ENCODE assay signal across 12 mouse cellular contexts in the genomic region with DNA sequence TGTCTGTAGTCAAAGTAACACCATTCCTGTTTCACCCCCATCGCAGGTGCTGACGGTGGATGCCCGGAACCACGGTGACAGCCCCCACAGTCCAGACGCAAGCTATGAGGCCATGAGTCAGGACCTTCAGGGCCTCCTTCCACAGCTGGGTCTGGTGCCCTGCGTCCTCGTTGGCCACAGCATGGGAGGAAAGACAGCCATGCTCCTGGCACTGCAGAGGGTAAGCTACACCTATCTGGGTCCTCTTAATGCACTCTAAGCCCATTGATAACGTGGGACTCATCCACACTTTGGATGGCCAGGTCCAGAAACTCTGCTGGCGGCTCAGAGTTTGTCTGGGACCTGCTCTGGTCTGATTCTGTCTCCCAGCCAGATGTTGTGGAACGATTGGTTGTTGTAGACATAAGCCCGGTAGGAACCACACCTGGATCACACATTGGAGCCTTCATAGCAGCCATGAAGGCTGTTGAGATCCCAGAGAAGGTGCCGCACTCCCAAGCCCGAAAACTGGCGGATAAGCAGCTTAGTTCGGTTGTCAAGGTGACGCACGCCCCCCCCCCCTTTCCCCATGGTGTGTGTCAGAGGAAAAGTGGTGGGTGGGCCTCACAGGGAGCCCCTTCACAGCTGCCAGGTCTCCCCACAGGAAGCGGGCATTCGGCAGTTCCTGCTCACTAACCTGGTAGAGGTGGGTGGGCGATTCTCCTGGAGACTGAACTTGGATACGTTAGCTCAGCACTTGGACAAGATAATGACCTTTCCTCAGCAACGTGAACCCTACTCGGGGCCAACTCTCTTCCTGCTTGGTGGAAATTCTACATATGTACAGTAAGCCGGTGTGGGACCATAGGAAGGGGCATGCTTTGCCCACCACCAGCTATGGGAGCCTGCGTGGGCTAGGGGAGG. TPM values are rescaled to one million over a fixed set of nuclear protein-coding genes. Genes with fewer than 3 reads are reported as not detected.
DNase-seq lines count a peak whose midpoint lies in the region; ATAC-seq and TF ChIP-seq lines count a peak whose summit lies in the region.
"Had no signal": no experiment of that assay in that cellular context is flagged by ENCODE, and none has a peak within 500 bp of the region (broad histone marks: within the 10 kb centered on the region; RNA-seq: fewer than 3 reads in every experiment).

No protein-coding gene starts in this region.

- TF ChIP-seq POLR2A in CH12.LX (IDR thresholded peaks at IDR 0.05; ENCODE audit: low read depth, low read length) = no peak
- no peak for TF ChIP-seq POLR2A in bone marrow macrophage, adult 2 months (IDR thresholded peaks at IDR 0.05; ENCODE audit: borderline replicate concordance, low read depth, low read length)
- TF ChIP-seq POLR2A in lung, adult 2 months (IDR thresholded peaks at IDR 0.05; ENCODE audit: borderline replicate concordance, extremely low read depth, low read depth, low read length) = no peak

- H3K4me2 ChIP-seq in heart, embryonic 15.5 days = peak overlapping the region; percentile 84; the same call in 1 of the 2 replicates
- H3K4me2 ChIP-seq in CH12.LX (ENCODE audit: insufficient read depth, low read depth, poor library complexity, severe bottlenecking) = peak overlapping the region; percentile 78; the same call in 1 of the 2 replicates
- H3K4me2 ChIP-seq in limb, embryonic 13.5 days (replicated peaks) = peak overlapping the region; percentile 78

- in situ Hi-C loops in CH12.LX (cut with MboI; ENCODE audit: low pct_ligation_motif_present, low pct_unique_long_range_greater_than_20kb, low sequenced_read_pairs) = no loop called here

- no peaks in the 10 kb centered on the region; the same call in 1 of the 2 replicates for H3K36me3 ChIP-seq in heart, embryonic 15.5 days
- H3K36me3 ChIP-seq in CH12.LX (replicated peaks in 1 of 2; ENCODE audit: control insufficient read depth in 1 of 2, insufficient read depth in 1 of 2, low read length in 1 of 2) = peaks cover 2 to 18% of the 10 kb centered on the region in 2 experiments
- H3K36me3 ChIP-seq in limb, embryonic 13.5 days = peaks cover 3% of the 10 kb centered on the region; the same call in 1 of the 2 replicates

- ATAC-seq in heart, embryonic 15.5 days (replicated peaks; ENCODE audit: insufficient number of reproducible peaks, insufficient read depth, low FRiP score, low read depth) = no peak
- no peak for ATAC-seq in limb, embryonic 13.5 days (ENCODE audit: low FRiP score, low read depth)
- no peak for ATAC-seq in activated CD4-positive, CD25-positive, alpha-beta regulatory T cell, adult 4 months

- H3K27ac ChIP-seq in heart, embryonic 15.5 days = no peak overlapping the region
- no peak overlapping the region for H3K27ac ChIP-seq in CH12.LX (ENCODE audit: insufficient read depth, low read depth)
- H3K27ac ChIP-seq in bone marrow macrophage, adult 2 months (ENCODE audit: insufficient read depth, low read depth, low read length) = peak overlapping the region; percentile 1; the same call in 1 of the 2 replicates
- H3K27ac ChIP-seq in limb, embryonic 13.5 days = no peak overlapping the region

- no peak overlapping the region for H3K9ac ChIP-seq in heart, embryonic 15.5 days
- no peak overlapping the region for H3K9ac ChIP-seq in CH12.LX (ENCODE audit: insufficient read depth, low read depth)
- H3K9ac ChIP-seq in limb, embryonic 13.5 days = 0 out of 2 replicates have a peak overlapping the region, but pooled peaks have one; percentile 64

- no peaks in the 10 kb centered on the region; the same call in 1 of the 2 replicates for H3K79me2 ChIP-seq in CH12.LX (replicated peaks; ENCODE audit: control insufficient read depth, extremely low read depth, insufficient read depth, poor library complexity, severe bottlenecking)

- no peak for TF ChIP-seq RAD21 in CH12.LX (IDR thresholded peaks at IDR 0.05; ENCODE audit: low read depth, low read length)

- H3K27me3 ChIP-seq in heart, embryonic 15.5 days = no peaks in the 10 kb centered on the region
- peaks cover 10% of the 10 kb centered on the region for H3K27me3 ChIP-seq in CH12.LX (replicated peaks)
- H3K27me3 ChIP-seq in limb, embryonic 13.5 days = no peaks in the 10 kb centered on the region; the same call in 1 of the 2 replicates

- DNase-seq in heart, adult 18-20 months = no peak
- DNase-seq in CH12.LX (ENCODE audit: extremely low read depth) = no peak
- DNase-seq in urinary bladder, adult 2 months (ENCODE audit: low spot score) = no peak
- no peak for DNase-seq in lung, adult 2 months
- DNase-seq: adrenal gland, postnatal 25 days; right cerebral cortex, adult 18-20 months; thymus, postnatal 25 days had no signal

- peaks cover 38% of the 10 kb centered on the region for H3K4me1 ChIP-seq in heart, embryonic 15.5 days (replicated peaks)
- H3K4me1 ChIP-seq in CH12.LX (ENCODE audit: control insufficient read depth in 1 of 2, insufficient read depth in 2 of 2) = peaks cover 10 to 40% of the 10 kb centered on the region in 2 experiments
- peaks cover 9% of the 10 kb centered on the region for H3K4me1 ChIP-seq in bone marrow macrophage, adult 2 months (ENCODE audit: control insufficient read depth, insufficient read depth, low read length)
- peaks cover 38% of the 10 kb centered on the region for H3K4me1 ChIP-seq in limb, embryonic 13.5 days
- peaks cover 4% of the 10 kb centered on the region; the same call in 1 of the 2 replicates for H3K4me1 ChIP-seq in lung, adult 2 months (ENCODE audit: control insufficient read depth, insufficient read depth, low read length)

- H3K4me3 ChIP-seq in heart, embryonic 15.5 days = peak overlapping the region; percentile 71; the same call in 1 of the 2 replicates
- no peak overlapping the region for H3K4me3 ChIP-seq in CH12.LX (replicated peaks in 1 of 3; ENCODE audit: low read depth in 2 of 3, low read length in 2 of 3, poor library complexity in 1 of 3)
- peak overlapping the region; percentile 79 for H3K4me3 ChIP-seq in bone marrow macrophage, adult 2 months (ENCODE audit: insufficient read depth, low read length)
- H3K4me3 ChIP-seq in limb, embryonic 13.5 days = peak overlapping the region; percentile 65; the same call in 1 of the 2 replicates
- no peak overlapping the region for H3K4me3 ChIP-seq in lung, adult 2 months (replicated peaks; ENCODE audit: extremely low read depth, low read depth, low read length)

- no peak for TF ChIP-seq EP300 in CH12.LX (IDR thresholded peaks at IDR 0.05; ENCODE audit: low read length)

- no peaks in the 10 kb centered on the region for H3K9me3 ChIP-seq in heart, embryonic 15.5 days (replicated peaks)
- no peaks in the 10 kb centered on the region for H3K9me3 ChIP-seq in CH12.LX (replicated peaks; ENCODE audit: low read length)
- no peaks in the 10 kb centered on the region for H3K9me3 ChIP-seq in limb, embryonic 13.5 days

- 87% methylated on average over 25 of the region's 25 CpGs for WGBS in heart, embryonic 15.5 days
- WGBS in limb, embryonic 13.5 days = 86% methylated on average over 25 of the region's 25 CpGs
- 81% methylated on average over 25 of the region's 25 CpGs for WGBS in lung, adult 2 months

- TF ChIP-seq CTCF in CH12.LX (conservative IDR thresholded peaks at IDR 0.05 in 1 of 2, IDR thresholded peaks at IDR 0.05 in 1 of 2; ENCODE audit: low read depth in 2 of 2, low read length in 2 of 2) = no peak
- TF ChIP-seq CTCF in bone marrow macrophage, adult 2 months (IDR thresholded peaks at IDR 0.05; ENCODE audit: low read depth, low read length) = no peak
- TF ChIP-seq CTCF in lung, adult 2 months (IDR thresholded peaks at IDR 0.05; ENCODE audit: insufficient read depth, low read length) = no peak

- dilution Hi-C loops in CH12.LX (cut with MboI; ENCODE audit: extremely low pct_ligation_motif_present, extremely low pct_unique_long_range_greater_than_20kb, low sequenced_read_pairs) = no loop called here

RNA-seq across cellular contexts. Expression of gene Abhd11, which starts 2.1 kb away (rescaled TPM):
- 70.0 and 74.5 TPM in 2 replicates for polyA plus RNA-seq in heart, embryonic 15.5 days (2015; fragmentation: Nextera tagmentation; extraction: Ambion mirVana)
- 10 to 100 TPM; 67.1 to 69.4 TPM for total RNA-seq in heart, adult 18-20 months (2021)
- total RNA-seq in CH12.LX (2012; rRNA removed) (36.0 and 37.1 TPM in 2 replicates), CH12.LX (2014; rRNA removed) (31.2 and 36.6 TPM in 2 replicates)
- polyA plus RNA-seq in CH12.LX (2012; ENCODE audit: insufficient read length, low read depth) = 29.2 and 32.1 TPM in 2 replicates
- polyA plus RNA-seq in bone marrow macrophage, adult 2 months (2012; ENCODE audit: insufficient read depth, insufficient read length, missing spikeins) = 12.2 and 13.0 TPM in 2 replicates
- 51.7 and 55.1 TPM in 2 replicates for polyA plus RNA-seq in limb, embryonic 13.5 days (2015; fragmentation: Nextera tagmentation; extraction: Ambion mirVana)
- 50.0 and 69.5 TPM in 2 replicates for polyA plus RNA-seq in urinary bladder, adult 2 months (2012; rRNA removed)
- polyA plus RNA-seq in activated CD4-positive, CD25-positive, alpha-beta regulatory T cell, adult 4 months (2017; shearing (Covaris generic)) = 10 to 100 TPM; 53.9 to 66.7 TPM
- 66.9 and 78.4 TPM in 2 replicates for polyA plus RNA-seq in lung, adult 2 months (2012; rRNA removed)

RNA-seq across cellular contexts. Expression of gene Stx1a, which starts 12.2 kb away (rescaled TPM):
- polyA plus RNA-seq in heart, embryonic 15.5 days (2015; fragmentation: Nextera tagmentation; extraction: Ambion mirVana) = 6.2 and 10.2 TPM in 2 replicates
- 1 to 10 TPM; 1.0 to 1.5 TPM for total RNA-seq in heart, adult 18-20 months (2021)
- 2.0 and 2.4 TPM in 2 replicates for total RNA-seq in CH12.LX (2012; rRNA removed)
- total RNA-seq in CH12.LX (2014; rRNA removed) = 0.81 and 1.1 TPM in 2 replicates
- polyA plus RNA-seq in CH12.LX (2012; ENCODE audit: insufficient read length, low read depth) = 3.0 and 3.3 TPM in 2 replicates
- 0.76 and 0.84 TPM in 2 replicates for polyA plus RNA-seq in bone marrow macrophage, adult 2 months (2012; ENCODE audit: insufficient read depth, insufficient read length, missing spikeins)
- 11.7 and 13.1 TPM in 2 replicates for polyA plus RNA-seq in limb, embryonic 13.5 days (2015; fragmentation: Nextera tagmentation; extraction: Ambion mirVana)
- polyA plus RNA-seq in urinary bladder, adult 2 months (2012; rRNA removed) = 9.6 and 11.5 TPM in 2 replicates
- polyA plus RNA-seq in activated CD4-positive, CD25-positive, alpha-beta regulatory T cell, adult 4 months (2017; shearing (Covaris generic)) = 10 to 100 TPM; 15.1 to 15.2 TPM
- 10.6 and 11.7 TPM in 2 replicates for polyA plus RNA-seq in lung, adult 2 months (2012; rRNA removed)

RNA-seq across cellular contexts. Expression of gene Cldn3, which starts 25.1 kb away (rescaled TPM):
- 7.7 and 18.1 TPM in 2 replicates for polyA plus RNA-seq in heart, embryonic 15.5 days (2015; fragmentation: Nextera tagmentation; extraction: Ambion mirVana)
- 1 to 10 TPM in 1 of 2 experiments, under 1 TPM in 1; 0.20 to 1.8 TPM for total RNA-seq in heart, adult 18-20 months (2021)
- total RNA-seq in CH12.LX (2012; rRNA removed) (not detected in 2 replicates), CH12.LX (2014; rRNA removed) (not detected in 2 replicates)
- not detected in 2 replicates for polyA plus RNA-seq in CH12.LX (2012; ENCODE audit: insufficient read length, low read depth)
- polyA plus RNA-seq in bone marrow macrophage, adult 2 months (2012; ENCODE audit: insufficient read depth, insufficient read length, missing spikeins) = not detected in 2 replicates
- 8.1 and 8.4 TPM in 2 replicates for polyA plus RNA-seq in limb, embryonic 13.5 days (2015; fragmentation: Nextera tagmentation; extraction: Ambion mirVana)
- 0.15 and 0.17 TPM in 2 replicates for polyA plus RNA-seq in urinary bladder, adult 2 months (2012; rRNA removed)
- polyA plus RNA-seq in activated CD4-positive, CD25-positive, alpha-beta regulatory T cell, adult 4 months (2017; shearing (Covaris generic)) = not detected
- 333 and 552 TPM in 2 replicates for polyA plus RNA-seq in lung, adult 2 months (2012; rRNA removed)
- total RNA-seq: megakaryocyte progenitor cell, adult 5-6 weeks had no signal

RNA-seq across cellular contexts. Expression of gene Dnajc30, which starts 52.9 kb away (rescaled TPM):
- polyA plus RNA-seq in heart, embryonic 15.5 days (2015; fragmentation: Nextera tagmentation; extraction: Ambion mirVana) = 27.2 and 32.1 TPM in 2 replicates
- 10 to 100 TPM; 38.4 to 44.3 TPM for total RNA-seq in heart, adult 18-20 months (2021)
- total RNA-seq in CH12.LX (2012; rRNA removed) (7.2 and 7.5 TPM in 2 replicates), CH12.LX (2014; rRNA removed) (4.1 and 4.9 TPM in 2 replicates)
- 9.2 and 9.6 TPM in 2 replicates for polyA plus RNA-seq in CH12.LX (2012; ENCODE audit: insufficient read length, low read depth)
- 21.6 and 22.4 TPM in 2 replicates for polyA plus RNA-seq in bone marrow macrophage, adult 2 months (2012; ENCODE audit: insufficient read depth, insufficient read length, missing spikeins)
- 35.5 and 35.7 TPM in 2 replicates for polyA plus RNA-seq in limb, embryonic 13.5 days (2015; fragmentation: Nextera tagmentation; extraction: Ambion mirVana)
- 25.3 and 28.1 TPM in 2 replicates for polyA plus RNA-seq in urinary bladder, adult 2 months (2012; rRNA removed)
- 10 to 100 TPM; 27.4 to 30.4 TPM for polyA plus RNA-seq in activated CD4-positive, CD25-positive, alpha-beta regulatory T cell, adult 4 months (2017; shearing (Covaris generic))
- polyA plus RNA-seq in lung, adult 2 months (2012; rRNA removed) = 30.7 and 31.5 TPM in 2 replicates

RNA-seq across cellular contexts. Expression of gene Bud23, which starts 53.7 kb away (rescaled TPM):
- 49.4 and 68.2 TPM in 2 replicates for polyA plus RNA-seq in heart, embryonic 15.5 days (2015; fragmentation: Nextera tagmentation; extraction: Ambion mirVana)
- total RNA-seq in heart, adult 18-20 months (2021) = 10 to 100 TPM; 22.5 to 25.0 TPM
- total RNA-seq in CH12.LX (2012; rRNA removed) (62.1 and 70.0 TPM in 2 replicates), CH12.LX (2014; rRNA removed) (60.7 and 79.1 TPM in 2 replicates)
- polyA plus RNA-seq in CH12.LX (2012; ENCODE audit: insufficient read length, low read depth) = 118 and 141 TPM in 2 replicates
- 45.0 and 57.1 TPM in 2 replicates for polyA plus RNA-seq in bone marrow macrophage, adult 2 months (2012; ENCODE audit: insufficient read depth, insufficient read length, missing spikeins)
- 143 and 145 TPM in 2 replicates for polyA plus RNA-seq in limb, embryonic 13.5 days (2015; fragmentation: Nextera tagmentation; extraction: Ambion mirVana)
- 51.2 and 54.6 TPM in 2 replicates for polyA plus RNA-seq in urinary bladder, adult 2 months (2012; rRNA removed)
- polyA plus RNA-seq in activated CD4-positive, CD25-positive, alpha-beta regulatory T cell, adult 4 months (2017; shearing (Covaris generic)) = 10 to 100 TPM; 60.3 to 84.8 TPM
- 51.3 and 56.4 TPM in 2 replicates for polyA plus RNA-seq in lung, adult 2 months (2012; rRNA removed)

Comparison
In these comparisons a context has a peak if more than half of its experiments do, and no peak if none do; other contexts are left out.
1. H3K4me3 ChIP-seq: peak in heart, embryonic 15.5 days (single experiment), bone marrow macrophage, adult 2 months (single experiment) and limb, embryonic 13.5 days (single experiment); none in CH12.LX (0 of 3) and lung, adult 2 months (single experiment).
2. RNA of gene Cldn3, which starts 25.1 kb away (polyA plus RNA-seq): 333 to 552 TPM in lung, adult 2 months; 8.1 to 8.4 TPM in limb, embryonic 13.5 days, 7.7 to 18.1 TPM in heart, embryonic 15.5 days, 0.15 to 0.17 TPM in urinary bladder, adult 2 months, not detected in CH12.LX, not detected in bone marrow macrophage, adult 2 months and not detected in activated CD4-positive, CD25-positive, alpha-beta regulatory T cell, adult 4 months; every median in the first group is over 10 times any median in the second.
3. Peak in every context shown above with its lines, with median percentiles within 50 percentile points of each other: H3K4me2 ChIP-seq.